Mouse (Mus musculus): ENCODE measurements around the gene Uhrf2.

Gene Uhrf2

GRCm38 (mm10) chr19:30124999-30125669 is 94.8 kb downstream of the Uhrf2 start:
- DNase-seq (ENCODE audit: low spot score): no peak

- DNase-seq (ENCODE audit: low spot score): no peak
These were observed 95.4 kb downstream of the Uhrf2 start for GRCm38 (mm10) chr19:30125670-30126059.

GRCm38 (mm10) chr19:30128177-30128576 is 97.9 kb downstream of the Uhrf2 start:
- no peak for DNase-seq (ENCODE audit: low spot score)

GRCm38 (mm10) chr19:30136308-30136707 is 106.0 kb downstream of the Uhrf2 start:
- no peak for DNase-seq (ENCODE audit: low spot score)

Data from layer of hippocampus, adult 11-12 months (tissue).